Mouse (Mus musculus) spleen, adult 18-20 months (tissue): ENCODE data around the gene Hist2h2ac.
"Not testable (repeated sequence)": the region's sequence is repeated elsewhere in the genome, so short reads cannot be mapped to it uniquely, and the experiment has no call there.

ENCODE experiments used
- DNase-seq, 2 experiments: peaks; one replicate each; pipeline ENCODE4 v3.0.0; 2022; ENCODE audit warnings: mixed read lengths in 2 of 2

The Hist2h2ac gene

GRCm38 (mm10) chr3:96180727-96181477 lies 39.8 kb downstream of the Hist2h2ac start, which contains the start of gene Sv2a:
Sv2a (plus strand) TSS chr3:96181151.
- peak; percentile 35 to 52 for DNase-seq

DNA sequence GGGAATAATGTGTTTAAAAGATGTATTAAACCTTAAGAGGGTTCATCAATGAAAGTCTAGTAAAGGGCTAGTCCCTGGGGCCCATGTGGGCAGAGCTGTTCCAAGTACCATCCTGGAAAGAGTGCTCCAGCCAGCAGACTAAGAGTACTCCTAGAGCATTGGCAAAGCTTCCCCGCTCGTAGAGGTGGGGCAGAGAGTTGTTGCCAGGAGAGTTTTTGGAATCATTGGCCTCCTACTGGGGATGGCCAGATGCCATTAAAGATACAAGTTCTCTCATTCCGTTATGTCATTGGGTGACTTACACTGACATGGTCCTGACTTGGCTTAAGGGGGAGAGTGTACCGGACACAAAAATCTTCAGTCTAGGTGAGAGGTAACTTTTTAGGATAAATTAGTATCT lies 41.1 kb downstream of the Hist2h2ac start:
- DNase-seq: no peak

DNA sequence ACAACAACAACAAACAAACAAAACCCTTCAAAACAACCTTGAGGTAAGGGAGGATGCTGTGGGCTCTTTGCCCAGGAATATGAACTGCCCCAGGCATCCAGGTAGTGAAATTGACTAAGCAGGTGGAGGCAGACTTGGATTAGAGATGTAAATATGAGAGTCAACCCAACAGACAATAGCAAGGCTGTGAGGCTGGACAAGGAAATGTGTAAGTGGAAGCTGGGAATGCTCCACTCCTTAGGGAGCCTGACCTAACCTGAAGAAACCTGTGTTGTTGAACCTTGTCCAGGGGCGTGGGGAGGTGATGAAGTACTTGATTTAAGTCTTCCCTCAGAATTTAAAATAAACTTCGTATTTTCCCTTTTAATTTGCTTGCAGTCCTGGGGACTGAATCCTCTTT lies 41.8 kb downstream of the Hist2h2ac start:
- no peak for DNase-seq

- no peak for DNase-seq
Measured at GRCm38 (mm10) chr3:96178427-96178826, 42.3 kb downstream of the Hist2h2ac start.

- DNase-seq: no peak
Measured at GRCm38 (mm10) chr3:96175251-96175650, 45.4 kb downstream of the Hist2h2ac start.

DNA sequence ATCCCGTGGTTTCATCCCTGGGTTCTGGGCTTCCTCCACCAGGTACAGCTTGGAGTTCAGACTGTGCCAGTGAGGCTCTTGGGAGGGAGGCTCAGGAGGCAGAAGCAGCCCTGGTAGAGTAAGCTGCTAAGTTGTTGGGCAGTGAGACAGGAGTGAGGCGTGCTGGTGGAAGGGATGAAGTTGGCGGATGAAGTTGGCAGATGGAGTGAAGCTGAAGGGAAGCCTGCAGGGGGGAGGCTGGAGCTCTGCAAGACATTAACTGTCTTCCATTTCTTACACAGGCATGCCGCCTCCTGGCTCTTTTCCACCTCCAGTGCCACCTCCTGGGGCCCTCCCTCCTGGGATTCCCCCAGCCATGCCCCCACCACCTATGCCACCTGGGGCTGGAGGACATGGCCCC lies 46.6 kb downstream of the Hist2h2ac start:
- DNase-seq: not testable (repeated sequence)

GRCm38 (mm10) chr3:96173185-96173584 lies 47.5 kb downstream of the Hist2h2ac start:
- DNase-seq: no peak

DNA sequence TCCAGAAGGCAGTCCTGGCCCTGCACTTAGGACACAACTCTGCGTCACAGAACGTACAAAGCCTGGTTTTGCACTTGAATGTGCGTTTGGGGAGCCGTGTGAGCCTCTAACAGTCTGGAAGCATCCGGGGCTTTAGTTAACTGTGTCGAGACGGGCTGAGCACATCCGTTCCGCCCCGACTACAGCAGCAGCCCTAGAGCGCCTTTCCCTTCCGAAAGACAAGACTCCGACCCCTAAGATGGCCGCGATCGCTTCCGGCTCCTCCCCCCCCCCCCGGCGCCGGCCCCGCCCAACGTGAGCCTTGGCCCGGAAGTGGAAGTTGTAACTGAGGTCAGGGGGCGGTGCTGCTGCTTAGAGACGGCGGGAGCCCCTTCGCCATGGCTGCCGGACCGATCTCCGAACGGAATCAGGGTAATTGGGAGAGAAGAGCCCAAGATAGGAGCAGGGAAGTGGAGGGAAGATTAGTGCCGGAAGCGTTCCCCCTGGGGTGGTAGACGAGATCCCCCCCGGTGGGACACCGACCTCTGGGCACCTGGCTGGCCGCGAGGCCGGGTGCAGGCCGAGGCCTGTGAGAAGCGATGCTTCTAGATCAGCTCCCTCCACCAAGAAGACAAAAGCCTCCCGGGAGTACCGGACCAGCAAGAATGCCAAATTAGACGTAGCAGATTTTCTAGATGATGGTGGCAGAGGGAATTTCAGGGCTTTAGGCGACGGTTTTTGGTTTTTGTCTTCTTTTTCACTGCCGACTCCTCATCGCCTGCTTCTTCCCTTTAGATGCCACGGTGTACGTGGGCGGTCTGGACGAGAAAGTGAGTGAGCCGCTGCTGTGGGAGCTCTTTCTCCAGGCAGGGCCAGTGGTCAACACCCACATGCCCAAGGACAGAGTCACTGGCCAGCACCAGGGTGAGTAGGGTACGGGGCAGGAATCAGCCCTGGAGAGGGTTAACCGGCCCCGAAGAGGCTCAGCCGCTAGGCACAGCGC lies 48.2 kb downstream of the Hist2h2ac start, which contains the start of gene Sf3b4:
Gene Sf3b4, plus strand, starts transcription at position 136 of the 982 bp plus-strand sequence.
- DNase-seq: peak; percentile 74 to 76

- DNase-seq: no peak
Measured at GRCm38 (mm10) chr3:96171583-96172196, 49.0 kb downstream of the Hist2h2ac start.

GRCm38 (mm10) chr3:96170976-96171545 lies 49.6 kb downstream of the Hist2h2ac start:
- DNase-seq: no peak
